Mouse (Mus musculus): ENCODE results near the gene Smok3c. TPM values are rescaled to one million over a fixed set of nuclear protein-coding genes. Genes with fewer than 3 reads are reported as not detected.
"Not testable (repeated sequence)": the region's sequence is repeated elsewhere in the genome, so short reads cannot be mapped to it uniquely, and the experiment has no call there.

Gene Smok3c
- total RNA-seq, 1 experiment from 2014 or later = 0.35 TPM

- no peak for ATAC-seq (ENCODE audit: extremely low read depth, insufficient number of reproducible peaks, low FRiP score, poor library complexity, severe bottlenecking)
These were observed 37.3 kb downstream of the Smok3c start for GRCm38 (mm10) chr5:138090271-138090670.

- ATAC-seq (ENCODE audit: extremely low read depth, insufficient number of reproducible peaks, low FRiP score, poor library complexity, severe bottlenecking) = no peak
These were observed 37.7 kb downstream of the Smok3c start for GRCm38 (mm10) chr5:138090737-138091136.

- ATAC-seq (ENCODE audit: extremely low read depth, insufficient number of reproducible peaks, low FRiP score, poor library complexity, severe bottlenecking) = no peak
These were observed 39.8 kb downstream of the Smok3c start for GRCm38 (mm10) chr5:138092771-138093170.

- no peak for ATAC-seq (ENCODE audit: extremely low read depth, insufficient number of reproducible peaks, low FRiP score, poor library complexity, severe bottlenecking)
These were observed 41.5 kb downstream of the Smok3c start for GRCm38 (mm10) chr5:138094474-138094873.

- ATAC-seq (ENCODE audit: extremely low read depth, insufficient number of reproducible peaks, low FRiP score, poor library complexity, severe bottlenecking) = no peak
These were observed 52.0 kb downstream of the Smok3c start for GRCm38 (mm10) chr5:138104976-138105375.

- no peak for ATAC-seq (ENCODE audit: extremely low read depth, insufficient number of reproducible peaks, low FRiP score, poor library complexity, severe bottlenecking)
These were observed 54.1 kb downstream of the Smok3c start for GRCm38 (mm10) chr5:138107130-138107529.

GRCm38 (mm10) chr5:138109847-138110396 lies 56.9 kb downstream of the Smok3c start:
- not testable (repeated sequence) for ATAC-seq (ENCODE audit: extremely low read depth, insufficient number of reproducible peaks, low FRiP score, poor library complexity, severe bottlenecking)

Other genes starting within 250 kb of the Smok3c start
- gene Pilra, start 216.9 kb upstream of the Smok3c start, total RNA-seq (2017) = 321 and 361 TPM in 2 replicates
- 124 and 127 TPM in 2 replicates for gene Pilrb1, start 195.1 kb upstream of the Smok3c start, total RNA-seq (2017)
- 139 and 177 TPM in 2 replicates for gene Pilrb2, start 181.4 kb upstream of the Smok3c start, total RNA-seq (2017)
- not detected in 2 replicates for gene Cyp3a13, start 131.6 kb upstream of the Smok3c start, total RNA-seq (2017)
- gene Gjc3, start 90.1 kb upstream of the Smok3c start, total RNA-seq (2017) = not detected in 2 replicates
- gene Azgp1, start 71.7 kb upstream of the Smok3c start, total RNA-seq (2017) = not detected in 2 replicates
- not detected in 2 replicates for gene Smok3a, start 31.9 kb upstream of the Smok3c start, total RNA-seq (2017)
- not detected in 2 replicates for gene Smok3b, start 31.8 kb upstream of the Smok3c start, total RNA-seq (2017)
- 15.2 and 18.7 TPM in 2 replicates for gene Zkscan1, start 31.9 kb downstream of the Smok3c start, total RNA-seq (2017)
- gene Zscan21, start 63.7 kb downstream of the Smok3c start, total RNA-seq (2017) = 8.5 and 11.5 TPM in 2 replicates
- 6.4 and 8.6 TPM in 2 replicates for gene Zfp113, start 102.5 kb downstream of the Smok3c start, total RNA-seq (2017)
- gene Cops6, start 107.9 kb downstream of the Smok3c start, total RNA-seq (2017) = 14.2 and 19.2 TPM in 2 replicates
- 18.4 and 20.3 TPM in 2 replicates for gene Ap4m1, start 118.8 kb downstream of the Smok3c start, total RNA-seq (2017)
- gene Mcm7, start 119.2 kb downstream of the Smok3c start, total RNA-seq (2017) = 86.1 and 89.7 TPM in 2 replicates
- gene Taf6, start 134.3 kb downstream of the Smok3c start, total RNA-seq (2017) = 26.5 and 26.7 TPM in 2 replicates
- 26.9 and 31.3 TPM in 2 replicates for gene Cnpy4, start 134.3 kb downstream of the Smok3c start, total RNA-seq (2017)
- 0.81 and 0.86 TPM in 2 replicates for gene Mblac1, start 141.1 kb downstream of the Smok3c start, total RNA-seq (2017)
- not detected in 2 replicates for gene Nxpe5, start 172.7 kb downstream of the Smok3c start, total RNA-seq (2017)
- gene Lamtor4, start 202.3 kb downstream of the Smok3c start, total RNA-seq (2017) = 27.3 and 36.7 TPM in 2 replicates
- 77.2 and 79.3 TPM in 2 replicates for gene BC037034, start 210.8 kb downstream of the Smok3c start, total RNA-seq (2017)
- gene Gal3st4, start 219.6 kb downstream of the Smok3c start, total RNA-seq (2017) = 0.37 TPM in 1 of 2 replicates, not detected in the other
- gene Gm43720, start 226.8 kb downstream of the Smok3c start, total RNA-seq (2017) = not detected in 2 replicates
- gene Gpc2, start 226.8 kb downstream of the Smok3c start, total RNA-seq (2017) = 3.8 and 4.3 TPM in 2 replicates
- 2.6 and 3.6 TPM in 2 replicates for gene Stag3, start 227.0 kb downstream of the Smok3c start, total RNA-seq (2017)

Data from neutrophil, adult 5-6 weeks (primary cell).